Mouse (Mus musculus) E14TG2a.4 (cell line): ENCODE data around the gene Hint1.

ENCODE experiments used
- H3K27me3 ChIP-seq: 2 replicates; pipeline ENCODE4 v1.6.1; 2014; ENCODE audit warnings: low read length, control low read depth; ENCODE audit not compliant: insufficient read depth
- H3K36me3 ChIP-seq: 2 replicates; pipeline ENCODE4 v1.6.1; 2014; ENCODE audit warnings: low read length, control low read depth; ENCODE audit not compliant: insufficient read depth
- H3K4me1 ChIP-seq: replicated peaks from 2 replicates; pipeline ENCODE4 v1.6.1; 2014; ENCODE audit warnings: low read depth, low read length, control low read depth
- H3K4me3 ChIP-seq: replicated peaks from 2 replicates; pipeline ENCODE4 v1.5.1; 2014; ENCODE audit warnings: mild to moderate bottlenecking, low read length
- H3K9me3 ChIP-seq: 2 replicates; pipeline ENCODE4 v1.6.1; 2014; ENCODE audit warnings: low read length, control low read depth
- CTCF ChIP-seq: conservative IDR thresholded peaks from 2 replicates; pipeline ENCODE4 v1.5.1; 2014; ENCODE audit warnings: low read length
- NANOG ChIP-seq: IDR thresholded peaks from 2 replicates; pipeline ENCODE4 v1.6.1; 2014; ENCODE audit warnings: borderline replicate concordance, low read length, mixed read lengths
- POU5F1 ChIP-seq: IDR thresholded peaks from 2 replicates; pipeline ENCODE4 v1.6.1; 2014; ENCODE audit warnings: low read length, borderline replicate concordance

Hint1 gene

DNA sequence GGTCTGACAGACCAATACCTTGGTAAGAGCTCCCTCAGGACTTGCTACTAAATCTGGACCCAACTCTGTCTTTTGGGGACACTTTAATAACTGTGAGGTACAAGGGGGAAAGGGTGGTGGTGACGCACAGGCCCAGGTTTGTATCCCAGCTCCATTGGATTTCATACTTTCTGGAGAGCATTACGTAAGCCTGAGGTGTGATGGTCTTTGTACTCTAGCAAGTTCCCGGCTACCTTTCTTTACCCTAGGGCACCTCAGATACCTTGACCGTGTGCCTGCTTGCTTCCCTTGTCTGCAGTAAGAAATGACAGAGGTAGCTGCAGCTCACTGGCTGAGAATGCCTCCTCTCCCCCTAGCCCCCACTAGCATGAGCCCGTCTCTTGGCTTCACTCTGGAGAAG lies 41.1 kb downstream of the Hint1 start:
- peaks cover 31% of the 10 kb centered on the region for H3K4me1 ChIP-seq
- peaks cover 9% of the 10 kb centered on the region for H3K27me3 ChIP-seq
- no peaks in the 10 kb centered on the region for H3K9me3 ChIP-seq
- H3K36me3 ChIP-seq = peaks cover 58% of the 10 kb centered on the region
- TF ChIP-seq CTCF (no peak), POU5F1 (no peak), NANOG (no peak)
- H3K4me3 ChIP-seq = no peak overlapping the region

DNA sequence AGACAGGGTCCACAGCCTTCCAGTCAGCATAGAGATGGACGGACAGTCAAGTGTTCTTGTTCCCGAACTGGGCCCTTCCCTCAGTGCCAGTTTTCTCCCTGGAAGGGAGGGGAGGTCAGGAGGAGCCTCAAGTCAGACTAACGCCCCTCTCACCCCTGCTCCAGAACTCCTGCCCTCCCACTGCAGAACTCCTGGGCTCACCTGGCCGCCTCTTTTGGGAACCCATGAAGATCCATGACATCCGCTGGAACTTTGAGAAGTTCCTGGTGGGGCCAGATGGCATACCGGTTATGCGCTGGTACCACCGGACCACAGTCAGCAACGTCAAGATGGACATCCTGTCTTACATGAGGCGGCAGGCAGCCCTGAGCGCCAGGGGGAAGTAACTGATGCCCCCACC lies 43.1 kb downstream of the Hint1 start:
- Histone ChIP-seq H3K4me1 (peaks cover 14% of the 10 kb centered on the region), H3K36me3 (peaks cover 78% of the 10 kb centered on the region), H3K27me3 (no peaks in the 10 kb centered on the region), H3K4me3 (no peak overlapping the region), H3K9me3 (no peaks in the 10 kb centered on the region)
- TF ChIP-seq POU5F1 (no peak), CTCF (no peak), NANOG (no peak)

DNA sequence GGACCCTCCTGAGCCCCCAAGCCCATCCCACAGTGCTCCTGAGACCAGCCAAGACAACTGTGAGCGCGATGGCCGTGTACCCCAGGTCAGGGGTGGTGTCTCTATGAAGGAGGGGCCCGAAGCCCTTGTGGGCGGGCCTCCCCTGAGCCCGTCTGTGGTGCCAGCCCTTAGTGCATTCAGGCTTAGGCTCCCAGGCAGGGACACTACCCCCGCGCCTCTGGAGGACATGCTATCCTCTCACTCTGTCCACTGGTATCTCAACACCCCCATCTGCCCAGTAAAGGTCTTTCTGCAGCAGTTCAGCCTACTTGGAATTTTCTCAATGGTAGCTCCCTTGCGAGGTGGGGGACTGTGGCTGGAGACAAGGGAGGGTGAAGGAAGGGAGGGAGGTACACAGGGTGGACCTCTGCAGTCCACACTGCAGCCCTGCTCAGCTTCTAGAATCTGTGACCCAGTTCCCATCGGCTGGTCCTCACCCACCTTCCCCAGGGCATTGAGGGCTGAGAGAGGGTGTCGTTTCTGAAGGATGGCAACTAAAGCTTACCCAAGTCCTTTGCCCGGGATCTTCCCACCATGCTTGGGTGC lies 44.0 kb downstream of the Hint1 start:
- no peaks in the 10 kb centered on the region for H3K9me3 ChIP-seq
- H3K27me3 ChIP-seq = no peaks in the 10 kb centered on the region
- TF ChIP-seq NANOG (no peak), POU5F1 (no peak), CTCF (no peak)
- no peak overlapping the region for H3K4me3 ChIP-seq
- H3K4me1 ChIP-seq = peaks cover 14% of the 10 kb centered on the region
- H3K36me3 ChIP-seq = peaks cover 87% of the 10 kb centered on the region

DNA sequence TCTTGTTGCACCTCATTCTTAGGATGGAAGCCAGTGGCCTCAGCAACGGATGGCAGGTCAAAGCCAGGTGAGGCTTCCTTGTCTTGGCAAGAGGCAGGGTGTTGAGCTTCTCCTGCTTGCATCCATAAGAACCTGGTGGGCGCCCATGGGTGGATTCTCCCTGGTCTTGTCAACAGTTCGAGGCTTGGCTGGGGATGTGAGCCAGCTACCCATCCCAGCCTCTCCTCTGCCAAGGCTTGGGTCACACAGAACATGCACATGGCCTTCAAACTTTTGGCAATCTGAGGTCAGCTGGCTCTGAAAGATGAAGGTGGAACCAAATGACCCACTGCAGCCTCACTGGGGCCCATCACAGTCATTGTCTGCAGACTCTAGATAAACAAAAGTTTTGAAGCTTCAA lies 45.0 kb downstream of the Hint1 start:
- Histone ChIP-seq H3K36me3 (peaks cover 97% of the 10 kb centered on the region), H3K4me3 (no peak overlapping the region), H3K27me3 (no peaks in the 10 kb centered on the region), H3K4me1 (peaks cover 14% of the 10 kb centered on the region), H3K9me3 (no peaks in the 10 kb centered on the region)
- TF ChIP-seq NANOG = no peak
- no peak for TF ChIP-seq CTCF
- no peak for TF ChIP-seq POU5F1

DNA sequence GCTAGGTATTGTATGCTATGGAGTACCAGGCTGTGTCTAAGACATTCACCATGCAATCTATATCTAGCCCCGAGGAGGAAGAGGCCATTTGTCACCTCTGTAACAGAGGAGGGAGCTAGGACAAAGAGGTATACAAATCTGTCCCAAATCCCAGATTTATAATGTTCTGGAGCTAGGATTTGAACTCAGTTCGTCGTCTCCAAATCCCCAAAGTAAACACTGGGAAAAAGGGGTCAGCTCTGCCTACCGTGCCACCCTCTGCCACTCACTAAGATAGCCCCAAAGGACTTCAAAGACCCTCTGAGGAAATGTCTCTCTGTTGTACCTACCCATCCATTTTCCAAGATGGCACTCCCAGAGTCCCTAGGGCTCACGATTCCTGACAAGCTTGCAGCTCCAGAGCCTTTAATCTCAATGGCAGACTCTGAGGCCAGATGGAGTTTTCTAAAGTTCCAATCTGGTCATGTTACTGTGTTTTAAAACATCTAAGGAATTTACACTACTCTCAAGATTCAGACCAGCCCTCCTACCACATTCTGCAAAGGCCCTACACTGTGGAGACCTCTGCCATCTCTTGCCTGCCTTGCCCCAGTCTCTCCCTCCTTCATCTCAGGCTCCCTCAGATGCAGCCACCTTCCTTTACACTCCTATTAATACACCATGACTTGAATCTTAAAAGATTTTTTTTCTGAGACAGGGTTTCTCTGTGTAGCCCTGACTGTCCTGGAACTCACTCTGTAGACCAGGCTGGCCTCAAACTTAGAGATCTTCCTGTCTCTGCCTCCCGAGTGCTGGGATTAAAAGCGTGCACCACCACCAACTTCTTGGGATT lies 45.7 kb downstream of the Hint1 start:
- TF ChIP-seq POU5F1 = no peak
- TF ChIP-seq CTCF = no peak
- no peak for TF ChIP-seq NANOG
- Histone ChIP-seq H3K4me1 (peaks cover 15% of the 10 kb centered on the region), H3K4me3 (no peak overlapping the region), H3K9me3 (no peaks in the 10 kb centered on the region), H3K36me3 (peaks cover 100% of the 10 kb centered on the region), H3K27me3 (no peaks in the 10 kb centered on the region)

DNA sequence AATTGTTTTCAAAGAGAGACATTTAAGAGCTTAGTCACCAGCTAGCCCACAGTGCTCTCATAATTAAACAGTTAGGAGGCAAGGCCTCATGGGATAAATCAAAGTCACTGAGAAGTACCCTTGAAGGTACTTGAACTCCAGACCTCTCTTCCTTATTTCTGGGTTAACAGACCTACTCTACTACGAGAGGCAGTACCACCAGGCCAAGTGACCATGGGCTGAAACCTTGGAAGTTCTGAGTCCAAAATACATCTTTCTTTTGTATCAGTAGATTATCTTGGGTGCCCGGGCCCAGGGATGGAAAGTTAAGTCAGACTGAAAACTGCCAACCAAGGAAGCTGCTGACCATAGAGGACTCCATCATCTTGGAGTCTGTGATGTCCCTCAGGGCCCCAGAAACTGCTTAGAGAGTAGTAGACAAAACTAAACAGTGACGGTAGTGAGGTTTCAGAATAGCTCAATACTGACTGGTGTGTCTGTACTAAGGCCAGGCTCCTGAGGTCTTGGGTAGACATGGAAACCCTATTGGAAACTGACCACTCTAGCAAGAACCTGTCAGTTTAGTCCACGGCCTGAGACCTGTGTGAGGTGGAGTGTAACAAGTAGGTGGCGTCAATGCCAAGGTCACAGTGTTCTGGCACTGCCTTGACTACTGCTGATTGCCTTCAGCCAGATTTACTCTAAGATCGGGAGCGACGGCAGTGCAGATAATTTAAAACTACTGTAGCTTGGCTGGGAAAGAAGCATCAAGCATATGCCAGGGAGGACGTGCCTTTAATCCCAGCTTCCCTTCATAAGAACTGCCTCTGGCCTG lies 46.5 kb downstream of the Hint1 start:
- TF ChIP-seq NANOG (no peak), CTCF (no peak), POU5F1 (no peak)
- Histone ChIP-seq H3K27me3 (no peaks in the 10 kb centered on the region), H3K4me3 (no peak overlapping the region), H3K4me1 (peaks cover 23% of the 10 kb centered on the region), H3K36me3 (peaks cover 100% of the 10 kb centered on the region), H3K9me3 (no peaks in the 10 kb centered on the region)

DNA sequence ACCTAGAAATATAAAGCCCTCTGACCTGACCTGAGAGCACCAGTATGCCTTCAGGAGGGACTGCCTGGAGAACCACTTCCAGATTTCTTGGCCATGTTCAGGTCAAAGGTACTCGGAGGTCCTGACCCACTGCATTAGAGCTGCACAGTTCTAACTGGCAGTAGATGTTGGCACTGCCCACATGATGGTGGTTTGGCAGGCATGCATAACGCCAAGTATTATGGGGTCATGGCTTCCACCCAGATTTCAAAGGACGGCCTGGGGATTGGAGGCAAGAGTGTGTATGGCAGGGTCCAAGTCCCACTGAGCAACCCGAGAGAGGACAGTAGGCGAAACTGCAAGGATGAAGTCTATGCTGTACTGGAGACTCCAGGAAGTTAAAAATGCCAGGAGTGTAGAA lies 47.7 kb downstream of the Hint1 start:
- H3K27me3 ChIP-seq = no peaks in the 10 kb centered on the region
- TF ChIP-seq CTCF (no peak), NANOG (no peak), POU5F1 (no peak)
- peaks cover 25% of the 10 kb centered on the region for H3K4me1 ChIP-seq
- no peaks in the 10 kb centered on the region for H3K9me3 ChIP-seq
- peaks cover 100% of the 10 kb centered on the region for H3K36me3 ChIP-seq
- no peak overlapping the region for H3K4me3 ChIP-seq

DNA sequence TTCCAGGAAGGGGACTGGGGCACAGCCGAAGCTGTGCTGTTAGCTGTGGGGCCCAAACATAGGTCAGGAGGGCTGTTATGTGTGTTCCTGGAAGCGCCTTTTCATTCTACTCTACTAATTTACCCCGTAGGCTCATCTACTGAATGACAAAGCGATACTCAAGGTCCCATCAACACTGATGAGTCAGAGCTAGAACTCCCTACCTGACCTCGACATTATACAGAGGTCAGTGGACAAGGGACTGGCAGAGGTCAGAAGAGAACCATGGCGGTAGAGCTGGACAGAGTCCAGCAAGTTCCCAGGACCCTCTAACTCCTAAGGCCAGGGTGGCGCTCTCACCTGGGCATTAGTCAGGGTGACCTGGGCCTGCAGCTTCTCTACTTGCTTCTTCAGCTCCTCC lies 51.3 kb downstream of the Hint1 start:
- TF ChIP-seq CTCF = no peak
- TF ChIP-seq POU5F1 = no peak
- peak; percentile 29; the same call in 1 of the 2 replicates for TF ChIP-seq NANOG
- no peaks in the 10 kb centered on the region for H3K9me3 ChIP-seq
- no peak overlapping the region for H3K4me3 ChIP-seq
- peaks cover 100% of the 10 kb centered on the region for H3K36me3 ChIP-seq
- no peaks in the 10 kb centered on the region for H3K27me3 ChIP-seq
- peaks cover 25% of the 10 kb centered on the region for H3K4me1 ChIP-seq
